Mouse (Mus musculus): ENCODE data around the gene Creb5.
A peak's percentile ranks its signal among the peaks of the same experiment; 100 is the strongest.

Gene Creb5

GRCm38 (mm10) chr6:53593603-53594002 lies 306.5 kb downstream of the Creb5 start:
- DNase-seq (ENCODE audit: low spot score), result no peak

GRCm38 (mm10) chr6:53594316-53594715 lies 307.2 kb downstream of the Creb5 start:
- DNase-seq (ENCODE audit: low spot score), result no peak

GRCm38 (mm10) chr6:53596402-53596801 lies 309.3 kb downstream of the Creb5 start:
- DNase-seq (ENCODE audit: low spot score), result no peak

- DNase-seq (ENCODE audit: low spot score), result no peak
Measured at GRCm38 (mm10) chr6:53603041-53603440, 316.0 kb downstream of the Creb5 start.

GRCm38 (mm10) chr6:53603695-53604094 lies 316.6 kb downstream of the Creb5 start:
- no peak for DNase-seq (ENCODE audit: low spot score)

- no peak for DNase-seq (ENCODE audit: low spot score)
Measured at GRCm38 (mm10) chr6:53604386-53604785, 317.3 kb downstream of the Creb5 start.

GRCm38 (mm10) chr6:53605184-53605583 lies 318.1 kb downstream of the Creb5 start:
- DNase-seq (ENCODE audit: low spot score), result no peak

- no peak for DNase-seq (ENCODE audit: low spot score)
Measured at GRCm38 (mm10) chr6:53611451-53611945, 324.4 kb downstream of the Creb5 start.

- DNase-seq (ENCODE audit: low spot score), result no peak
Measured at GRCm38 (mm10) chr6:53612681-53613080, 325.6 kb downstream of the Creb5 start.

GRCm38 (mm10) chr6:53615440-53616211 lies 328.6 kb downstream of the Creb5 start:
- no peak for DNase-seq (ENCODE audit: low spot score)

- no peak for DNase-seq (ENCODE audit: low spot score)
Measured at GRCm38 (mm10) chr6:53618164-53618563, 331.1 kb downstream of the Creb5 start.

GRCm38 (mm10) chr6:53619676-53620075 lies 332.6 kb downstream of the Creb5 start:
- no peak for DNase-seq (ENCODE audit: low spot score)

GRCm38 (mm10) chr6:53621295-53621694 lies 334.2 kb downstream of the Creb5 start:
- no peak for DNase-seq (ENCODE audit: low spot score)

GRCm38 (mm10) chr6:53624455-53625276 lies 337.6 kb downstream of the Creb5 start:
- DNase-seq (ENCODE audit: low spot score), result no peak

- no peak for DNase-seq (ENCODE audit: low spot score)
Measured at GRCm38 (mm10) chr6:53626044-53626443, 339.0 kb downstream of the Creb5 start.

- DNase-seq (ENCODE audit: low spot score), result no peak
Measured at GRCm38 (mm10) chr6:53628714-53629113, 341.6 kb downstream of the Creb5 start.

- DNase-seq (ENCODE audit: low spot score), result no peak
Measured at GRCm38 (mm10) chr6:53635453-53635852, 348.4 kb downstream of the Creb5 start.

- DNase-seq (ENCODE audit: low spot score), result peak; percentile 43
Measured at GRCm38 (mm10) chr6:53637356-53638351, 350.6 kb downstream of the Creb5 start.

GRCm38 (mm10) chr6:53641633-53642605 lies 354.8 kb downstream of the Creb5 start:
- no peak for DNase-seq (ENCODE audit: low spot score)

GRCm38 (mm10) chr6:53642826-53643356 lies 355.8 kb downstream of the Creb5 start:
- DNase-seq (ENCODE audit: low spot score), result no peak
